Mouse (Mus musculus): ENCODE data around the gene Iqsec1. TPM values are rescaled to one million over a fixed set of nuclear protein-coding genes. Genes with fewer than 3 reads are reported as not detected.

Gene Iqsec1
- polyA plus RNA-seq, 1 experiment = 41.7 TPM

DNA sequence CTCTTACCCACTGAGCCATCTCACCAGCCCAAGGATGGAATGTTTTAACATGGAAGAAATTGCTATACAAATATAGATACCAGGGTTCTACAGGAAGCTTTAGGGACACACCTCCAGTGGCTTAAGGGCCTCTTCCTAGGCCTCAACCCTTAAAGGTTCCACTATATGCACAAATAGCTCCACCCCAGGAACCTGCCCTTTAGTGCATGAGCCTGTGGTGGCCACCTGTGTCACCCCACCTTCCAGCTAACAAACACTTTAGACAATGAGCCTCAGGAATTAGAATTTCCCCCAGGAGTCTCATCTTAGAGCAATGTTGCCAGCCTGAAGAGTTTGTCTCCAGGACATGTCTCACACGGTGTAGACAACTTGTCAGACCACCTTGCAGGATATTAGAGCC lies 96.1 kb downstream of the Iqsec1 start:
- Histone ChIP-seq H3K27ac (ENCODE audit: insufficient read depth, low read length) (no peak overlapping the region), H3K4me1 (ENCODE audit: control insufficient read depth, insufficient read depth, low read length) (no peaks in the 10 kb centered on the region), H3K4me3 (ENCODE audit: low read depth, low read length) (no peak overlapping the region), H3K9ac (ENCODE audit: low read depth, poor library complexity, severe bottlenecking) (no peak overlapping the region), H3K9me3 (replicated peaks; ENCODE audit: control insufficient read depth, insufficient read depth, low read length, poor library complexity, severe bottlenecking) (no peaks in the 10 kb centered on the region), H3K27me3 (ENCODE audit: control insufficient read depth, insufficient read depth, low read length, poor library complexity, severe bottlenecking) (no peaks in the 10 kb centered on the region), H3K36me3 (ENCODE audit: control insufficient read depth, insufficient read depth, low read length, poor library complexity, severe bottlenecking) (no peaks in the 10 kb centered on the region)
- no peak for TF ChIP-seq EP300 (IDR thresholded peaks at IDR 0.05; ENCODE audit: insufficient read depth, low read depth, low read length)
- TF ChIP-seq POLR2A (IDR thresholded peaks at IDR 0.05; ENCODE audit: insufficient read depth, low read length) = no peak
- no peak for TF ChIP-seq CTCF (IDR thresholded peaks at IDR 0.05; ENCODE audit: low read depth, low read length)

DNA sequence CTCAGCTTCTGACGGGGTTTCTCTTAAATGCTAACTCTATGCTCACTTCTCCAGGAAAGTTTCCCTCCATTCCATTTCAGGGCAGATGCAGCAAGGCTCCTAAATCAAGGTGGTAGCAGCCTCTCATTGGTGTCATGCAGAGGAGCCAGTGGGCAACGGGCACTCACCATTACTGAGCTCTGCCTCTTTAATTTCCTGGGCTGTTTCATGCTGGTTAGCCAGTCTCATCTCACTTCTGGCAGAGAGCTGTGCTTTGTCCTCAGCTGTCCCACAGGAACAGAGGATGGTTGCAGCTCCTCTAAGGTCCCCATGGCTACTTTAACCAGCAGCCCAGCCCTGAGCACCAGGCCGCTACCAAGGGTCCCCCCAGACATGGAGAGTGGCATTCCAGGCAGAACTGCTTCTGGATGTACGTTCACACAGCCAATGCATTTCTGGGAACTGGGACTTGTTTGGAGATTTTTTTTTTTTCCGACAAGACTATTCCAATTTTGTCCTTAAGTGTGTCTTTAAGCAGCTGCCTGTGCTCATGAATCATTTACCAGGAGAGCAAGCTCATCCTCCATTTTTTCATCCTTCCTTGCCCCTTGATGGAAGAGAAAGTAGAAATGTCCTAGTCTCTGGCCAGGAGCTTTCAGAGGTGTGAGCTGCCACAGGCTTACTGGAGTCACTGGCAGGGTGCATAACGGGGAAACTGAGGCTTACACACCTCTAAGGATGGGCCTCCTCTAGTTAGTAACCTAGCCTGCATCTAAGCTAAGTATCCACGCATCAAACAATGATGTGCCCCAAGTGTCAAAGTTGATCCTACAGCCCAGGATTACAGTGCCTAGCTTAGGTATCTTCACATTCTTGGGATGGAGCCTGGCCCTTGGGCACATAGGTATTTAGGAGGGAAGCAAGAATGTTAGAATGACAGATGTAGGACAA lies 98.9 kb downstream of the Iqsec1 start:
- Histone ChIP-seq H3K27ac (ENCODE audit: insufficient read depth, low read length) (no peak overlapping the region), H3K4me3 (ENCODE audit: low read depth, low read length) (no peak overlapping the region), H3K4me1 (ENCODE audit: control insufficient read depth, insufficient read depth, low read length) (no peaks in the 10 kb centered on the region), H3K9me3 (replicated peaks; ENCODE audit: control insufficient read depth, insufficient read depth, low read length, poor library complexity, severe bottlenecking) (no peaks in the 10 kb centered on the region), H3K36me3 (ENCODE audit: control insufficient read depth, insufficient read depth, low read length, poor library complexity, severe bottlenecking) (no peaks in the 10 kb centered on the region), H3K9ac (ENCODE audit: low read depth, poor library complexity, severe bottlenecking) (no peak overlapping the region), H3K27me3 (ENCODE audit: control insufficient read depth, insufficient read depth, low read length, poor library complexity, severe bottlenecking) (no peaks in the 10 kb centered on the region)
- no peak for TF ChIP-seq CTCF (IDR thresholded peaks at IDR 0.05; ENCODE audit: low read depth, low read length)
- no peak for TF ChIP-seq POLR2A (IDR thresholded peaks at IDR 0.05; ENCODE audit: insufficient read depth, low read length)
- TF ChIP-seq EP300 (IDR thresholded peaks at IDR 0.05; ENCODE audit: insufficient read depth, low read depth, low read length) = no peak

DNA sequence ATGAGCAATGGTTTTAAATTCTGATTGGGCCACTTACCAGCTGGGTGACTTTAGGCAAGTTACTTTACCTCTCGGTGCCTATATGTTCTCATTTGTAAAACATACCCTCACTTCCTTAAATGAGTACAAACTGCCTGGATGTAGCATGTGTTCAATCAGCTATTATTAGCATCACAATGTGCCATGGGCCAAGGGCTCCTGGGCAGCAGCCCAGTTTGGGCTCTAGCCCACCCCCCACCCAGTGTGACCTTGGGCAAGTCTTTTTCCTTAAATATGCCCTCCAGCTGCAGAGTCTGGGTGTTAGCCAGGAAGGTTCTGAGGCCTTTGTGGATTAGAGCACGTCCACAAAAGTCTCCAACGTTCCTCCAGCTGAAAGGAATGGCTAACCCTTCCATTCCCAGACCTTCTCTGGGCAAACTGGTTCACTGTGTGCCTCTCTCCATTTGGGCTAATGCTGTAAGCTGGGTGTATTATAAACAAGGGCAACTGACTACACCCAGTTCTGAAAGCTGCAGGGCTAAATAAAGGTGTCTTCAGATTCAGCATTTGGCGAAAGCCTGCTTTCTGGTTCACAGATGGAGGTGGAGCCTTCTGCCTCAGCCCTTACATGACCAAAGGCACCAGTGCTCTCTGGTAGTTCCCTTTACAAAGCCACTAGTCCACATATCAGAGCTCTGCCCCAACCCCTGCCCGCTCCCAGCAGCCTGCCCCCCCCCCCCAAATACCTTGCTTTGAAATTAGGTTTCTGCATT lies 101.3 kb downstream of the Iqsec1 start:
- no peaks in the 10 kb centered on the region for H3K9me3 ChIP-seq (replicated peaks; ENCODE audit: control insufficient read depth, insufficient read depth, low read length, poor library complexity, severe bottlenecking)
- H3K4me1 ChIP-seq (ENCODE audit: control insufficient read depth, insufficient read depth, low read length) = no peaks in the 10 kb centered on the region
- H3K27ac ChIP-seq (ENCODE audit: insufficient read depth, low read length) = no peak overlapping the region
- TF ChIP-seq POLR2A (IDR thresholded peaks at IDR 0.05; ENCODE audit: insufficient read depth, low read length) (no peak), CTCF (IDR thresholded peaks at IDR 0.05; ENCODE audit: low read depth, low read length) (no peak), EP300 (IDR thresholded peaks at IDR 0.05; ENCODE audit: insufficient read depth, low read depth, low read length) (no peak)
- H3K36me3 ChIP-seq (ENCODE audit: control insufficient read depth, insufficient read depth, low read length, poor library complexity, severe bottlenecking) = no peaks in the 10 kb centered on the region
- H3K27me3 ChIP-seq (ENCODE audit: control insufficient read depth, insufficient read depth, low read length, poor library complexity, severe bottlenecking) = no peaks in the 10 kb centered on the region
- no peak overlapping the region for H3K4me3 ChIP-seq (ENCODE audit: low read depth, low read length)
- no peak overlapping the region for H3K9ac ChIP-seq (ENCODE audit: low read depth, poor library complexity, severe bottlenecking)

DNA sequence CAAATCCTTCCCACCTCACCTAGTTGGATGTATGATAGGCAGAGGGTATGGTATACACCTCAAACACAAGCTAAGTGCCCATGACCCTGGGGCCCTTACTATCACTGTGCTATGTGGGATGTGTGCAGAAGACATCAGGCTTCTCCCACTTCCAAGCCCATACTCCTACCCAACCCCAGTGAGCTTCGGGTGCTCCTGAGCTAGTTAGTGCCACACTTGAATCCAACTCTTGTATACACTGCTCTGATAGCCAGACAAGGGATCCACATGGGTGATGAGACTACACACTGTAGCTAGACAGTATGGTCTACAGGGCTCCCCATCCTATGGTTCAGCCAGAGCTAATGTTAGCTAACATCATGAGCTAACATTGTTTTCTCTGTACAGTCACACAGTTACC lies 102.9 kb downstream of the Iqsec1 start:
- no peak overlapping the region for H3K9ac ChIP-seq (ENCODE audit: low read depth, poor library complexity, severe bottlenecking)
- H3K4me1 ChIP-seq (ENCODE audit: control insufficient read depth, insufficient read depth, low read length) = no peaks in the 10 kb centered on the region
- H3K27me3 ChIP-seq (ENCODE audit: control insufficient read depth, insufficient read depth, low read length, poor library complexity, severe bottlenecking) = no peaks in the 10 kb centered on the region
- no peaks in the 10 kb centered on the region for H3K9me3 ChIP-seq (replicated peaks; ENCODE audit: control insufficient read depth, insufficient read depth, low read length, poor library complexity, severe bottlenecking)
- no peak for TF ChIP-seq CTCF (IDR thresholded peaks at IDR 0.05; ENCODE audit: low read depth, low read length)
- no peak overlapping the region for H3K4me3 ChIP-seq (ENCODE audit: low read depth, low read length)
- H3K36me3 ChIP-seq (ENCODE audit: control insufficient read depth, insufficient read depth, low read length, poor library complexity, severe bottlenecking) = no peaks in the 10 kb centered on the region
- H3K27ac ChIP-seq (ENCODE audit: insufficient read depth, low read length) = no peak overlapping the region

DNA sequence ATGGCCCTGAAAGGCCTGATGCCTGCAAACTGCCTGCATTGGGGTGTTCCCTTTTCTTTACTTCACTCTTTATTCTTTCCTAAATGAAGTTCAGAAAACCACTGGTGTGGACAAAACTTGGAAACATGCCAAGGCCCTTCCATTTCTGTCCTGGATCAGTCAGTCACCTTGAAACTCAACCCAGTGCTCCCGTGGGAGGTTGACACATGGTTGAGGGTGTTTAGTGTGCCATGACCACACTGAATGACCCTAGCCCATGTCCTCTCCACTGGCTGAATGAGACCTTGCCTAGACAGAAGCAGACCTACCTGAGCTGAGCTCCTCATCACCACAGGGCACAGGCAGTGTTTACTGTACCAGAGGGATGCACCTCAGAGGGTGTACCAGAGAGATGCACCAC lies 103.9 kb downstream of the Iqsec1 start:
- no peak for TF ChIP-seq POLR2A (IDR thresholded peaks at IDR 0.05; ENCODE audit: insufficient read depth, low read length)
- TF ChIP-seq EP300 (IDR thresholded peaks at IDR 0.05; ENCODE audit: insufficient read depth, low read depth, low read length) = no peak
- TF ChIP-seq CTCF (IDR thresholded peaks at IDR 0.05; ENCODE audit: low read depth, low read length) = no peak
- Histone ChIP-seq H3K4me1 (ENCODE audit: control insufficient read depth, insufficient read depth, low read length) (no peaks in the 10 kb centered on the region), H3K27ac (ENCODE audit: insufficient read depth, low read length) (no peak overlapping the region), H3K9me3 (replicated peaks; ENCODE audit: control insufficient read depth, insufficient read depth, low read length, poor library complexity, severe bottlenecking) (no peaks in the 10 kb centered on the region), H3K4me3 (ENCODE audit: low read depth, low read length) (no peak overlapping the region), H3K9ac (ENCODE audit: low read depth, poor library complexity, severe bottlenecking) (no peak overlapping the region), H3K36me3 (ENCODE audit: control insufficient read depth, insufficient read depth, low read length, poor library complexity, severe bottlenecking) (no peaks in the 10 kb centered on the region), H3K27me3 (ENCODE audit: control insufficient read depth, insufficient read depth, low read length, poor library complexity, severe bottlenecking) (no peaks in the 10 kb centered on the region)

DNA sequence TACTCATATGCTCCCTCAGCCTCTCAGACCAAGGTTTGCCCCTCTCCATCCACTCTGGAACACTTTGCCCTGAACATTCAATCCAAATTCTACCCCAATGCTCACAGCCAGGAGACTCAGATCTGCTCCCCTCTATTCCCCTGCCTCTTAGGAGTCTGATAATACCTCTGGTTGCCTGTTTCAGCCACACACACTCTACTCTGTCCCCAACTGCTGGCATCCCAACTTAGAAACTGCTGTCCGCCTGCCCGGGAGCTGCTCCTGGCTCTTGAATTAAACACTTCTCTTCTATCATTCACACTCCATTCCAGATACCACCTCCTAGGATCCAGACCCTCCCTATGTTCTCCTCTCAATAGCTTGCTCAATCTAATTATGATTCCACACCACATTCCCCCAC lies 107.5 kb downstream of the Iqsec1 start:
- Histone ChIP-seq H3K27ac (ENCODE audit: insufficient read depth, low read length) (no peak overlapping the region), H3K4me1 (ENCODE audit: control insufficient read depth, insufficient read depth, low read length) (no peaks in the 10 kb centered on the region), H3K9ac (ENCODE audit: low read depth, poor library complexity, severe bottlenecking) (no peak overlapping the region), H3K27me3 (ENCODE audit: control insufficient read depth, insufficient read depth, low read length, poor library complexity, severe bottlenecking) (no peaks in the 10 kb centered on the region), H3K4me3 (ENCODE audit: low read depth, low read length) (no peak overlapping the region), H3K36me3 (ENCODE audit: control insufficient read depth, insufficient read depth, low read length, poor library complexity, severe bottlenecking) (no peaks in the 10 kb centered on the region), H3K9me3 (replicated peaks; ENCODE audit: control insufficient read depth, insufficient read depth, low read length, poor library complexity, severe bottlenecking) (no peaks in the 10 kb centered on the region)
- no peak for TF ChIP-seq EP300 (IDR thresholded peaks at IDR 0.05; ENCODE audit: insufficient read depth, low read depth, low read length)
